Mouse (Mus musculus) heart, embryonic 13.5 days (tissue): ENCODE data around the gene Acads. TPM values are rescaled to one million over a fixed set of nuclear protein-coding genes. Genes with fewer than 3 reads are reported as not detected.
"Not testable (repeated sequence)": the region's sequence is repeated elsewhere in the genome, so short reads cannot be mapped to it uniquely, and the experiment has no call there.

ENCODE experiments used
- ATAC-seq: fragments of 200-750 bp; cut with Nextera tagmentation; 2 replicates; pipeline ENCODE4 v1.8.0; 2017; ENCODE audit warnings: moderate TSS enrichment; ENCODE audit not compliant: insufficient number of reproducible peaks, low FRiP score, low TSS enrichment; ENCODE audit errors: extremely low read depth
- H3K27ac ChIP-seq: fragments of 300-500 bp; sonication (generic); replicated peaks from 2 replicates; pipeline ENCODE4 v1.5.1; 2015; ENCODE audit warnings: moderate library complexity, mild to moderate bottlenecking, inconsistent platforms
- H3K27me3 ChIP-seq: fragments of 300-500 bp; sonication (generic); replicated peaks from 2 replicates; pipeline ENCODE4 v1.6.1; 2015; ENCODE audit warnings: mild to moderate bottlenecking, inconsistent platforms
- H3K36me3 ChIP-seq: fragments of 300-500 bp; sonication (generic); 2 replicates; pipeline ENCODE4 v1.6.1; 2015; ENCODE audit warnings: mild to moderate bottlenecking, inconsistent platforms
- H3K4me1 ChIP-seq: fragments of 300-500 bp; sonication (generic); 2 replicates; pipeline ENCODE4 v1.6.1; 2015; ENCODE audit warnings: inconsistent platforms
- H3K4me2 ChIP-seq: fragments of 300-500 bp; sonication (generic); 2 replicates; pipeline ENCODE4 v1.6.1; 2015; ENCODE audit warnings: inconsistent platforms, mild to moderate bottlenecking, moderate library complexity
- H3K4me3 ChIP-seq: fragments of 300-500 bp; sonication (generic); 2 replicates; pipeline ENCODE4 v1.5.1; 2015; ENCODE audit warnings: moderate library complexity, mild to moderate bottlenecking, inconsistent platforms
- H3K9ac ChIP-seq: fragments of 300-500 bp; sonication (generic); 2 replicates; pipeline ENCODE4 v1.6.1; 2015; ENCODE audit warnings: inconsistent platforms, mild to moderate bottlenecking, moderate library complexity
- H3K9me3 ChIP-seq: fragments of 300-500 bp; sonication (generic); 2 replicates; pipeline ENCODE4 v1.6.1; 2016; ENCODE audit warnings: inconsistent platforms
- WGBS: fragments of 180-500 bp; shearing (Covaris S2); methylation state at CpG from one replicate; pipeline ENCODE4 v1.1.7; 2015; ENCODE audit warnings: mixed read lengths; 5-methylcytosine and 5-hydroxymethylcytosine counted together
- polyA plus RNA-seq: library from polyadenylated mRNA; unstranded; fragments of >200 nt; fragmentation: Nextera tagmentation; extraction: Ambion mirVana; gene quantifications from 2 replicates; pipeline ENCODE4 v1.2.1, GENCODE M21; 2015

Acads gene
- polyA plus RNA-seq: 103 and 112 TPM in 2 replicates

DNA sequence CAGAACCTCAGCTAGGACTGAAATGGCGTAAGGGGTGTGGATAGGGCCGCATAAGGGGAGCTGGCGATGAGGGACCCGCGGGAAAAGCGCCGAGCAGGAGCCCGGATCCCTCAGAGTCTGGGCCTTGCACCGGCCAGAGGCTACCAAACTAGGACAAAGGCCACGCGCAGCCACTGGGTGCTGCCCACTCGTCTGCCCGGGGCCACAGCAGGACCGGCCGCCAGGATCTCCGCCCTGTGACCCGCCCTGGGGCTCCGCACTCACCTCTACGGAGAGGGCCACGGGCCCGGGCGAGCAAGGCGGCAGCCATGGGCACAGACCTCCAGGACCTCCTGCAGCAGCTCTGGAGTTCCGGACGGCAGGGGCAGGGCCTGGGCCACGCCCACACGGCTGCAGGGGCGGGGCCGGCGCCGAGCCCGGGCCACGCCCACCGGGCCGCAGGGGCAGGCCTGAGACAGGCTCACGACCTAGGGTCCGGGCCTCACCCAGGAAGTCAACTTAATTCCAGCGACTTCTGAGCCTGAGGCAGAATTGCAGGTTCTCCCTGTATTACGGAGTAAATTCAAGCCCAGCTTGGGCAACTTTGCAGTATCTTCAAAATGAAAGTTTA is at the start of gene Acads:
Gene Acads (minus strand): TSS at position 386 of the 610 bp plus-strand sequence.
- Histone ChIP-seq H3K27me3 (no peaks in the 10 kb centered on the region), H3K27ac (peak within 1 kb of the TSS; percentile 74), H3K9me3 (no peaks in the 10 kb centered on the region), H3K4me1 (peaks cover 13% of the 10 kb centered on the region), H3K4me2 (peak within 1 kb of the TSS; percentile 83), H3K9ac (peak within 1 kb of the TSS; percentile 96), H3K4me3 (peak within 1 kb of the TSS; percentile 96), H3K36me3 (peaks cover 46% of the 10 kb centered on the region)
- 1% methylated on average over 39 of the region's 39 CpGs for WGBS
- ATAC-seq: peak; percentile 83

DNA sequence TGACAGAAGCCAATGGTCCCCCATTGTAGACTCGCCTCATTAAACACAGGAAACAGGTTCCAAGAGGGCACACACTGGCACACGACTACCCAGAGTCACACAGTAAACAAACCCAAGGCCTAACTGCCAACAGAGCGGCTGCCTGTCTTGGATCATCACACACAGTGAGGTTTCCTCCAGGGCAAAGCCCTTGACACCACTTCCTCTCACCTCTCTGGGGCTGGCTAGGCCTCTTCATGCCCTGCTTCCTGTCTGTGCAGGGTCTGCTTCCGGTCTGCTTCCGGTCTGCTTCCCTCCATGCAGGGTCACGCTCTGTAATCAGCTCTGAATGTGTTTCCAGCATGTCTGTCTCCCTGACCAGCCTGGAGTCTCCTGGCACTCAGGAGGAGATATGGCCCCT is 48.2 kb upstream of the Acads start:
- 53% methylated on average over 6 of the region's 6 CpGs for WGBS
- no peak overlapping the region for H3K9ac ChIP-seq
- no peak for ATAC-seq
- peaks cover 31% of the 10 kb centered on the region for H3K4me1 ChIP-seq
- no peak overlapping the region for H3K4me2 ChIP-seq
- peak overlapping the region; percentile 61 for H3K27ac ChIP-seq
- H3K4me3 ChIP-seq: no peak overlapping the region
- no peaks in the 10 kb centered on the region for H3K27me3 ChIP-seq
- no peaks in the 10 kb centered on the region for H3K36me3 ChIP-seq
- H3K9me3 ChIP-seq: no peaks in the 10 kb centered on the region

DNA sequence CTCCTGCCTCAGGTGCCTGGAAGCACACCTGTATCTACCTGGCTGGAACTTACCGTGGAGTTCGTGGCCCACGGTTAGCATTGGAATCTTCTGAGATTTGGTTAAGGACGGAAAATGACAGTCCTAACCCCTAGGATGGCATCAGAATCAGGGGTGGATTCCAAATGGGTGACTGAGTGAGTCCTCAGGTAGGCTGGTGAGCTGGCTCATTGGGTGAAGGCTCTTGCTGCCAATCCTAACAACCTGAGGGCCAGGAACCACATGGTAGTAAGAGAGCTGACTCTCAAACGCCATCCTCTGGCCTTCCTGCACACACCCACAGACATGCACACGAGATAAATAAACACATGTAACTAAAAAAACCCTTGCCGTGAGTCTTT is 47.7 kb upstream of the Acads start:
- peaks cover 31% of the 10 kb centered on the region for H3K4me1 ChIP-seq
- H3K9ac ChIP-seq: no peak overlapping the region
- peak overlapping the region; percentile 61 for H3K27ac ChIP-seq
- H3K9me3 ChIP-seq: no peaks in the 10 kb centered on the region
- WGBS: 73% methylated on average over 7 of the region's 7 CpGs
- H3K27me3 ChIP-seq: no peaks in the 10 kb centered on the region
- no peak for ATAC-seq
- H3K4me3 ChIP-seq: no peak overlapping the region
- no peaks in the 10 kb centered on the region for H3K36me3 ChIP-seq
- H3K4me2 ChIP-seq: no peak overlapping the region

DNA sequence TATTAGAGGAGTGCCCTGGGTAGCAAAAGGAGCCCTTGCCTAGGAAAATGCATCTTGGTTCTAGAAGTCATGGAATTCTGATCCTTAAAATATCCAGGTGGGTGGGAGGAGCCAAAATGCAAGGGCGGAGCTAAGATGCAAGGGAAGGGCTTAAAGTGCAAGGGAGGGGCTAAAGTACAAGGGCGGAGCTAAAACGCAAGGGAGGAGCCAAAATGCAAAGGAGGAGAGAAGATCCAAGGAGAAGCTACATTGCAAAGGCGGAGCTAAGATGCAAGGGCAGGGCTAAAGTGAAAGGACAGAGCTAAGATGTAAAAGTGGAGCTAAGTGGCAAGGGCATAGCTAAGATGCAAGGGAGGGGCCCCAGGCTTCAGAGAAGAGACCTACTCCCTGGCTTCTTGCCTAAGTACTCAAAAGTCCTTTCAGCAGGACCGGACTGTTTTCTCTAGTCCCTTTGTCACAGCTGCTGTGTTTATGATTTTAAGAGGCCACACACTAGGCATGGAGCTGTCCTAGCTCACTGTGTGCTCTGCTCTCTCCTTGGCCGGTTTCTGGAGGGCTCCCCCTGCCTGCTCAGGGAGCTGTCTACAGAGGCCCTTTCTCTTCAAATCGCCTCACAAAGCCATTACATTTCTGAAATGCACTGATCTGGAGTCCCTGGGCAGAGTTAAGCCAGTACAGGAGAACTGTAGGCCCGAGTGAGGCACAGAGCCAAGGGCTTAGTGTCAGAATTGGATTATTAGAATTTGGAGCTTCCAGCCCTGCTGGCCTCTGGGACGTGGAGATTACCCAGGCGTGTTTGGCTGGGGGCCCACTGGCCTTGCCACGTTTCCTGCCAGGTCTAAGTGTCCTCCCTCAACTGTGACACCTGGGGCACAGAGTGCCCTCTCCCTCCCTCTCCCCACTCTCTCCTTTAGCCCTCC is 47.0 kb upstream of the Acads start:
- no peaks in the 10 kb centered on the region for H3K9me3 ChIP-seq
- peaks cover 36% of the 10 kb centered on the region for H3K4me1 ChIP-seq
- H3K9ac ChIP-seq: peak overlapping the region; percentile 33; the same call in 1 of the 2 replicates
- H3K27me3 ChIP-seq: no peaks in the 10 kb centered on the region
- H3K27ac ChIP-seq: peak overlapping the region; percentile 61
- no peak overlapping the region for H3K4me3 ChIP-seq
- H3K36me3 ChIP-seq: no peaks in the 10 kb centered on the region
- WGBS: 43% methylated on average over 11 of the region's 11 CpGs
- no peak for ATAC-seq
- no peak overlapping the region for H3K4me2 ChIP-seq

DNA sequence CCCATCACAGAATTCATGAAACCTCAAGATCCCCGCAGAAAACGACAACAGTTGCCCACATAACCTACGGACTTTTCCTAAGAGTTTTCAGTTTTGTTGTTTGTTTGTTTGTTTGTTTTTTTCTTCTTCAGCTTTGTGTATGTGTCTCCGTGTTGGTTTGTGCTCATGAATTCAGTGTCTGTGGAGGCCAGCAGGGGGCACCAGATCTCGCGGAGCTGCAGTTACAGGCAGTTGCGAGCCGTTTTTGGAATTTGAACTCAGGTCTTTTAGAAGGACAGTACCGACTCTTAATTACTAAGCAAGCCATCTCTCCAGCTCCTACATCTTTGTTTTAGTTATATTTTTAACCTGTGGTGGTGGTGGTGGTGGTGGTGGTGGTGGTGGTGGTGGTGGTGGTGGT is 46.2 kb upstream of the Acads start:
- Histone ChIP-seq H3K27ac (no peak overlapping the region), H3K9me3 (no peaks in the 10 kb centered on the region), H3K4me3 (no peak overlapping the region), H3K36me3 (no peaks in the 10 kb centered on the region), H3K4me2 (no peak overlapping the region), H3K4me1 (peaks cover 37% of the 10 kb centered on the region), H3K27me3 (no peaks in the 10 kb centered on the region), H3K9ac (no peak overlapping the region)
- WGBS: 55% methylated on average over 9 of the region's 9 CpGs
- no peak for ATAC-seq

DNA sequence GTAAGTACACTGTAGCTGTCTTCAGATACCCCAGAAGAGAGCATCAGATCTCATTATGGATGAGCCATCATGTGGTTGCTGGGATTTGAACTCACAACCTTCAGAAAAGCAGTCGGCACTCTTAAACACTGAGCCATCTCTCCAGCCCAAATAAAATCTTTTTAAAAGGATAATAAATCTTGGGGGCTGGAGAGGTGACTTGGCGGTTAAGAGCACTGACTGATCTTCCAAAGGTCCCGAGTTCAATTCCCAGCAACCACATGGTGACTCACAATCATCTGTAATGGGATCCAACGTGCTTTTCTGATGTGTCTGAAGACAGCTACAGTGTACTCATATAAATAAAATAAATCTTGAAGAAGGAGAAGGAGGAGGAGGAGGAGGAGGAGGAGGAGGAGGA is 45.3 kb upstream of the Acads start:
- H3K4me3 ChIP-seq, H3K9me3 ChIP-seq, H3K9ac ChIP-seq, H3K27ac ChIP-seq, ATAC-seq, H3K4me2 ChIP-seq, H3K27me3 ChIP-seq, H3K36me3 ChIP-seq: not testable (repeated sequence)
- H3K4me1 ChIP-seq: peaks cover 37% of the 10 kb centered on the region
- WGBS: 80% methylated on average over 4 of the region's 4 CpGs

DNA sequence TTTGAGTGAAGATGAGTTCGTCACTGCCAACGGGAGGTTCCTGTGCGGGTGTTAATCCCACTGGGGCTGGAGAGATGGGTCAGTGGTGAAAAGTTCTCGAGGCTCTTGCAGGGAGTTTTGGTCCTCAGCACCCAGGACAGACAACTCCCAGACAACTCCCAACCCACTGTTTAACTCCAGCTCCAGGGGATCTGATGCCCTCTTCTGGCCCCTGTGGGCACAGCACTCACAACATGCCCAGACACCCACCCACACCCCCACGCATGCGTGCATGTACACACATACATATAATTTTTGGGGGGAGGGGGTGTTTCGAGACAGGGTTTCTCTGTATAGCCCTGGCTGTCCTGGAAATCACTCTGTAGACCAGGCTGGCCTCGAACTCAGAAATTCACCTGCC is 44.4 kb upstream of the Acads start:
- H3K4me3 ChIP-seq: no peak overlapping the region
- H3K4me2 ChIP-seq: peak overlapping the region; percentile 40
- no peak for ATAC-seq
- no peaks in the 10 kb centered on the region for H3K27me3 ChIP-seq
- peaks cover 35% of the 10 kb centered on the region for H3K4me1 ChIP-seq
- no peaks in the 10 kb centered on the region for H3K36me3 ChIP-seq
- H3K9ac ChIP-seq: no peak overlapping the region
- 29% methylated on average over 8 of the region's 8 CpGs for WGBS
- H3K9me3 ChIP-seq: no peaks in the 10 kb centered on the region
- no peak overlapping the region for H3K27ac ChIP-seq

DNA sequence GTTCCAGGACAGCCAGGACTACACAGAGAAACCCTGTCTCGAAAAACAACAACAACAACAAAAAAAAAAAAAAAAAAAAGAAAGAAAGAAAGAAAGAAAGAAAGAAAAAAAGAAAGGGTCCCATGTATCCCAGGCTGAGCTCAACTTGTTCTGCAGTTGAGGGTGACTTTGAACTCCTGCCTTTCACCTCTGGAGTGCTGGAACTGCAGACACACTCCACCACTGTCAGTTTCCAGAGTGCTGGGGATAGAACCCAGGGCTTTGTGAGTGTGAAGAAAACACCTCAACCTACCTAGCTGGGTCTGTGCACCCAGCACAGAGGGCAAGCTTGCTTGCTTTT is 42.8 kb upstream of the Acads start:
- not testable (repeated sequence) for H3K9me3 ChIP-seq, H3K9ac ChIP-seq, H3K27ac ChIP-seq, H3K4me3 ChIP-seq, H3K4me2 ChIP-seq, H3K27me3 ChIP-seq, ATAC-seq, H3K36me3 ChIP-seq
- 70% methylated on average over 1 of the region's 1 CpGs for WGBS
- peaks cover 27% of the 10 kb centered on the region for H3K4me1 ChIP-seq

DNA sequence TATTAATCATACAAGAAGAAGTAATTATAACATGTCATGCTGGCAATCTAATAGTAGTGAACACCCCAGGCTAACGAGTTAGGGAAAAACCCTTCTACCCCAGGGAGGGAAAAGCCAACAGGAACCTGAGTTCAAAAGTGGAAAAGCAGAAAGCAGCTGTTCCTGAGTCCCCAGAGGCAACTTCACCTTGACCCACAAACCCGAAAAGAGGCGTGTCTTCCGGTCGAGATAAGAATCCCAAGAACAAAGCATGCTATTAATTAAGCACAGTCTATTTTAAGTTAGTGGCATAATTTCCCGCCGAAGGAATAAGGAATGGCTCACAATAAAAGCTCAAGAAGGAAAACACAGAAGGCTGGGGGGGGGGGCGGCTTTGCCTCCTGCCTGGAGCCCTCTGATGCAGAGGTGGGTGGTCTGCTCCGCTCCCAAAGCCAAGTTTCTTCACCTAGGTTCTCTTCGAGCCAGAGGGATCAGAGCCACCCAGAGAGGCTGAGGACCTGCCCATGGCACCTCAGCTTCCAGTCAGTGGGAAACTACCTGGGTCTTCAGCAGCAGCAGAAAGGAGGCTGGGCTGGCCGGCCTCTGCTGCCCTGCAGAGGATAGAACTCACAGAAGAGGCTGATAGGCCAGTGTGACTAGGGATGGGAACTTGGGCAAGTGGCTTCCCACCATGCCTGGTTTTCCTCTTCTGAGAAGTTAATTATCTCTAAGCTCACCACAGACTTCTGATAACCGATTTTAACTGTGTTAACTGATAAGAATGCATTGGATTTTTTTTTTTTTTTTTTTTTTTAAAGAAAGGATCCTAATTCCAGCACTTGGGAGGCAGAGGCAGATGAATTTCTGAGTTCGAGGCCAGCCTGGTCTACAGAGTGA is 42.2 kb upstream of the Acads start:
- Histone ChIP-seq H3K9ac (0 out of 2 replicates have a peak overlapping the region, but pooled peaks have one; percentile 15), H3K4me3 (no peak overlapping the region), H3K27ac (0 out of 2 replicates have a peak overlapping the region, but pooled peaks have one; percentile 4), H3K4me1 (peaks cover 27% of the 10 kb centered on the region), H3K9me3 (no peaks in the 10 kb centered on the region), H3K27me3 (no peaks in the 10 kb centered on the region), H3K36me3 (no peaks in the 10 kb centered on the region), H3K4me2 (no peak overlapping the region)
- ATAC-seq: no peak
- 37% methylated on average over 13 of the region's 13 CpGs for WGBS

DNA sequence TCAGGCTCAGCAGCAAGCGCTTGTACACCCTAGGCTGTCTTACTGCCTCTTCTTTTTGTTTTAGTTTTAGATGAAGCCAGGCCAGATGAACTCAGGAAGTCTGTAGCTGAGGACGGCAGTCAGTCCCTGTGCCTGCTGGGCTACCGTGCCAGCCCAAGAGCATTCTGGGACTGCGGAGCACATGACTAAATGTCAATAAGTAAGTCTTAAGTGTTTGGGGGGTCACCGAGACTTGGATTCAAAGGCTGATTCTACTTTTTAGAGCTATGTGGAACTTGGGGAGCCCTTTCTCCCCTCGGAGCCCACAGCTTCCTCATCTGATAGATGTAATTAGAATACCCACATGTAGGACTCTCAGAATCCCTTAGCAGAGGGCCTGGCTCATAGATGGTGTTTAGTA is 41.5 kb upstream of the Acads start:
- Histone ChIP-seq H3K36me3 (no peaks in the 10 kb centered on the region), H3K4me3 (no peak overlapping the region), H3K4me2 (no peak overlapping the region), H3K9me3 (no peaks in the 10 kb centered on the region), H3K27me3 (no peaks in the 10 kb centered on the region), H3K4me1 (peaks cover 28% of the 10 kb centered on the region), H3K27ac (0 out of 2 replicates have a peak overlapping the region, but pooled peaks have one; percentile 4), H3K9ac (0 out of 2 replicates have a peak overlapping the region, but pooled peaks have one; percentile 28)
- no peak for ATAC-seq
- 75% methylated on average over 6 of the region's 6 CpGs for WGBS

DNA sequence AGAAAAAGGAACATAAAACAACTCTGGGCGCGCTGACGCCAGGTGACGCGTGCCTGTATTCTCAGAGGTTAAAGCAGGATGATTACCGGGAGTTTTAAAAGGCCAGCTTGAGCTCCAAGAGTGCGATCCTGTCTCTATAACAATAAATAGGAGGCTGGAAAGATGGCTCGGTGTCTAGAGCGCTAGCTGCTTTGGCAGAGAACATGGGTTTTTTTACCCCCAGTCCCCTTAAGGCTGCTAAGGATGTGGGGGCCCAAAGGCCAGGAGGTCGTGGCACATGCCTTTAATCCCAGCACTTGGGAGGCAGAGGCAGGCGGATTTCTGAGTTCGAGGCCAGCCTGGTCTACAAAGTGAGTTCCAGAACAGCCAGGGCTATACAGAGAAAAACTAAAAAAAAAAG is 40.0 kb upstream of the Acads start:
- peak overlapping the region; percentile 82 for H3K4me2 ChIP-seq
- 38% methylated on average over 12 of the region's 12 CpGs for WGBS
- peaks cover 42% of the 10 kb centered on the region for H3K4me1 ChIP-seq
- no peaks in the 10 kb centered on the region for H3K9me3 ChIP-seq
- ATAC-seq: no peak
- peak overlapping the region; percentile 97 for H3K27ac ChIP-seq
- H3K27me3 ChIP-seq: no peaks in the 10 kb centered on the region
- peak overlapping the region; percentile 78 for H3K4me3 ChIP-seq
- H3K9ac ChIP-seq: peak overlapping the region; percentile 86
- no peaks in the 10 kb centered on the region for H3K36me3 ChIP-seq
